Mouse (Mus musculus): ENCODE measurements around the gene Zyx.
A peak's percentile ranks its signal among the peaks of the same experiment; 100 is the strongest.

Gene Zyx

GRCm38 (mm10) chr6:42350021-42350967 lies 864 bp downstream of the Zyx start:
- peak; percentile 2; the same call in 1 of the 2 replicates for ATAC-seq (ENCODE audit: insufficient number of reproducible peaks, low FRiP score, low TSS enrichment)

GRCm38 (mm10) chr6:42350968-42351775 lies 1.7 kb downstream of the Zyx start:
- ATAC-seq (ENCODE audit: insufficient number of reproducible peaks, low FRiP score, low TSS enrichment) = no peak

- no peak for ATAC-seq (ENCODE audit: insufficient number of reproducible peaks, low FRiP score, low TSS enrichment)
Measured at GRCm38 (mm10) chr6:42351776-42352485, 2.5 kb downstream of the Zyx start.

- no peak for ATAC-seq (ENCODE audit: insufficient number of reproducible peaks, low FRiP score, low TSS enrichment)
Measured at GRCm38 (mm10) chr6:42352486-42352846, 3.0 kb downstream of the Zyx start.

- ATAC-seq (ENCODE audit: insufficient number of reproducible peaks, low FRiP score, low TSS enrichment) = no peak
Measured at GRCm38 (mm10) chr6:42353180-42353579, 3.8 kb downstream of the Zyx start.

- ATAC-seq (ENCODE audit: insufficient number of reproducible peaks, low FRiP score, low TSS enrichment) = no peak
Measured at GRCm38 (mm10) chr6:42354076-42355019, 4.9 kb downstream of the Zyx start.

- ATAC-seq (ENCODE audit: insufficient number of reproducible peaks, low FRiP score, low TSS enrichment) = no peak
Measured at GRCm38 (mm10) chr6:42355366-42355765, 5.9 kb downstream of the Zyx start.

- no peak for ATAC-seq (ENCODE audit: insufficient number of reproducible peaks, low FRiP score, low TSS enrichment)
Measured at GRCm38 (mm10) chr6:42355794-42356600, 6.6 kb downstream of the Zyx start.

GRCm38 (mm10) chr6:42356913-42357312 lies 7.5 kb downstream of the Zyx start:
- ATAC-seq (ENCODE audit: insufficient number of reproducible peaks, low FRiP score, low TSS enrichment) = no peak

GRCm38 (mm10) chr6:42357901-42358300 lies 8.5 kb downstream of the Zyx start:
- ATAC-seq (ENCODE audit: insufficient number of reproducible peaks, low FRiP score, low TSS enrichment) = no peak

GRCm38 (mm10) chr6:42358901-42359300 lies 9.5 kb downstream of the Zyx start:
- ATAC-seq (ENCODE audit: insufficient number of reproducible peaks, low FRiP score, low TSS enrichment) = no peak

GRCm38 (mm10) chr6:42359364-42360147 lies 10.1 kb downstream of the Zyx start:
- ATAC-seq (ENCODE audit: insufficient number of reproducible peaks, low FRiP score, low TSS enrichment) = no peak

GRCm38 (mm10) chr6:42360231-42360840 lies 10.9 kb downstream of the Zyx start:
- ATAC-seq (ENCODE audit: insufficient number of reproducible peaks, low FRiP score, low TSS enrichment) = no peak

GRCm38 (mm10) chr6:42361041-42361895 lies 11.8 kb downstream of the Zyx start:
- ATAC-seq (ENCODE audit: insufficient number of reproducible peaks, low FRiP score, low TSS enrichment) = no peak

- no peak for ATAC-seq (ENCODE audit: insufficient number of reproducible peaks, low FRiP score, low TSS enrichment)
Measured at GRCm38 (mm10) chr6:42362074-42362473, 12.6 kb downstream of the Zyx start.

- ATAC-seq (ENCODE audit: insufficient number of reproducible peaks, low FRiP score, low TSS enrichment) = no peak
Measured at GRCm38 (mm10) chr6:42362497-42362896, 13.1 kb downstream of the Zyx start.

GRCm38 (mm10) chr6:42362974-42363373 lies 13.5 kb downstream of the Zyx start:
- peak; percentile 54 for ATAC-seq (ENCODE audit: insufficient number of reproducible peaks, low FRiP score, low TSS enrichment)
